In genomic region chr2:29889991-29890833, GRCm38 (mm10) we compare ENCODE assay signal across 8 mouse cellular contexts. TPM values are rescaled to one million over a fixed set of nuclear protein-coding genes. Genes with fewer than 3 reads are reported as not detected.
DNase-seq lines count a peak whose midpoint lies in the region; ATAC-seq and TF ChIP-seq lines count a peak whose summit lies in the region.

No protein-coding gene starts in this region.

- H3K4me1 ChIP-seq in lung, embryonic 15.5 days, result peaks cover 16% of the 10 kb centered on the region
- peaks cover 15% of the 10 kb centered on the region for H3K4me1 ChIP-seq in thymus, adult 2 months (replicated peaks; ENCODE audit: control insufficient read depth, insufficient read depth, low read length)

- no peaks in the 10 kb centered on the region; the same call in 1 of the 2 replicates for H3K27me3 ChIP-seq in lung, embryonic 15.5 days
- no peaks in the 10 kb centered on the region for H3K27me3 ChIP-seq in thymus, adult 2 months (ENCODE audit: control insufficient read depth, insufficient read depth, low read length)

- H3K36me3 ChIP-seq in lung, embryonic 15.5 days, result peaks cover 35% of the 10 kb centered on the region
- peaks cover 20% of the 10 kb centered on the region for H3K36me3 ChIP-seq in thymus, adult 2 months (ENCODE audit: control insufficient read depth, insufficient read depth, low read length)

- H3K4me2 ChIP-seq in lung, embryonic 15.5 days, result peak overlapping the region; percentile 94

- peak; percentile 23; the same call in 1 of the 2 replicates for TF ChIP-seq CTCF in thymus, adult 2 months (IDR thresholded peaks at IDR 0.05; ENCODE audit: borderline replicate concordance, control insufficient read depth, extremely low read depth, insufficient read depth, low read length, poor library complexity)

- H3K4me3 ChIP-seq in lung, embryonic 15.5 days, result peak overlapping the region; percentile 69
- H3K4me3 ChIP-seq in thymus, adult 2 months (ENCODE audit: control insufficient read depth, insufficient read depth, low read length), result peak overlapping the region; percentile 71

- DNase-seq in MN1 (ENCODE audit: low spot score), result peak; percentile 85
- DNase-seq in cerebellum, adult 8-10 months, result peak; percentile 88
- peak; percentile 63 for DNase-seq in forelimb bud, embryonic 11.5 days (ENCODE audit: low read depth, low spot score)
- DNase-seq in layer of hippocampus, adult 9-10 months (ENCODE audit: low spot score), result peak; percentile 48
- peak; percentile 85 for DNase-seq in ovary, adult 18-20 months (ENCODE audit: low spot score)
- DNase-seq in thymus, adult 2 months, result peak; percentile 64

- WGBS in lung, embryonic 15.5 days, result under 1% methylated on average over 60 of the region's 61 CpGs
- WGBS in thymus, adult 2 months, result 2% methylated on average over 61 of the region's 61 CpGs

- ATAC-seq in hematopoietic stem cell, adult 5-6 weeks (replicated peaks in 1 of 2; ENCODE audit: insufficient read depth in 1 of 2, low FRiP score in 2 of 2, low TSS enrichment in 1 of 2, low read depth in 1 of 2, poor library complexity in 2 of 2, severe bottlenecking in 2 of 2), result peak; percentile 55 to 60
- peak; percentile 93 for ATAC-seq in lung, embryonic 15.5 days (ENCODE audit: borderline replicate concordance, extremely low read depth, low FRiP score, low TSS enrichment)

- TF ChIP-seq POLR2A in thymus, adult 2 months (IDR thresholded peaks at IDR 0.05; ENCODE audit: control insufficient read depth, extremely low read depth, insufficient read depth, low read length, poor library complexity), result no peak; the same call in 1 of the 2 replicates

- peak overlapping the region; percentile 73 for H3K9ac ChIP-seq in lung, embryonic 15.5 days

- H3K27ac ChIP-seq in lung, embryonic 15.5 days, result peak overlapping the region; percentile 77
- H3K27ac ChIP-seq in thymus, adult 2 months (ENCODE audit: control insufficient read depth, insufficient read depth, low read length), result no peak overlapping the region

- H3K9me3 ChIP-seq in lung, embryonic 15.5 days, result no peaks in the 10 kb centered on the region

RNA-seq across cellular contexts. Expression of gene Odf2, which starts 1.2 kb away (rescaled TPM):
- 82.9 and 92.5 TPM in 2 replicates for total RNA-seq in hematopoietic stem cell, adult 5-6 weeks (2017)
- 55.8 and 62.3 TPM in 2 replicates for polyA plus RNA-seq in lung, embryonic 15.5 days (2015; fragmentation: Nextera tagmentation; extraction: Ambion mirVana)
- polyA plus RNA-seq in thymus, adult 2 months (2012; rRNA removed), result 60.7 and 70.7 TPM in 2 replicates

RNA-seq across cellular contexts. Expression of gene Cercam, which starts 21.2 kb away (rescaled TPM):
- 6.1 and 7.7 TPM in 2 replicates for total RNA-seq in hematopoietic stem cell, adult 5-6 weeks (2017)
- 12.2 and 12.9 TPM in 2 replicates for polyA plus RNA-seq in lung, embryonic 15.5 days (2015; fragmentation: Nextera tagmentation; extraction: Ambion mirVana)
- 9.9 and 10.4 TPM in 2 replicates for polyA plus RNA-seq in thymus, adult 2 months (2012; rRNA removed)

RNA-seq across cellular contexts. Expression of gene Gle1, which starts 45.0 kb away (rescaled TPM):
- 71.4 and 79.7 TPM in 2 replicates for total RNA-seq in hematopoietic stem cell, adult 5-6 weeks (2017)
- 64.5 and 67.9 TPM in 2 replicates for polyA plus RNA-seq in lung, embryonic 15.5 days (2015; fragmentation: Nextera tagmentation; extraction: Ambion mirVana)
- polyA plus RNA-seq in thymus, adult 2 months (2012; rRNA removed), result 36.6 and 38.4 TPM in 2 replicates
